Mouse (Mus musculus): ENCODE measurements around the gene Styk1.
A peak's percentile ranks its signal among the peaks of the same experiment; 100 is the strongest.

The Styk1 gene

GRCm38 (mm10) chr6:131353352-131353919 is at the start of gene Styk1:
Styk1 (minus strand) TSS chr6:131353597.
- DNase-seq (ENCODE audit: low spot score in 2 of 2), result peak; percentile 37 to 88

GRCm38 (mm10) chr6:131403036-131403435 is 49.6 kb upstream of the Styk1 start:
- DNase-seq (ENCODE audit: low spot score in 2 of 2), result no peak

GRCm38 (mm10) chr6:131402606-131403005 is 49.2 kb upstream of the Styk1 start:
- DNase-seq (ENCODE audit: low spot score in 2 of 2), result no peak

- no peak for DNase-seq (ENCODE audit: low spot score in 2 of 2)
Measured at GRCm38 (mm10) chr6:131401259-131401658, 47.9 kb upstream of the Styk1 start.

GRCm38 (mm10) chr6:131396650-131397049 is 43.3 kb upstream of the Styk1 start:
- DNase-seq (ENCODE audit: low spot score in 2 of 2), result no peak

- DNase-seq (ENCODE audit: low spot score in 2 of 2), result no peak
Measured at GRCm38 (mm10) chr6:131393873-131394660, 40.7 kb upstream of the Styk1 start.

- peak; percentile 57 to 88 for DNase-seq (ENCODE audit: low spot score in 2 of 2)
Measured at GRCm38 (mm10) chr6:131388040-131389021, 34.9 kb upstream of the Styk1 start, which contains the start of gene Ybx3. Ybx3 (minus strand) TSS chr6:131388476.

GRCm38 (mm10) chr6:131387221-131388039 is 34.0 kb upstream of the Styk1 start:
- peak; percentile 69 to 82 for DNase-seq (ENCODE audit: low spot score in 2 of 2)

- no peak for DNase-seq (ENCODE audit: low spot score in 2 of 2)
Measured at GRCm38 (mm10) chr6:131386416-131387019, 33.1 kb upstream of the Styk1 start.

GRCm38 (mm10) chr6:131385469-131385868 is 32.1 kb upstream of the Styk1 start:
- DNase-seq (ENCODE audit: low spot score in 2 of 2), result no peak

- no peak for DNase-seq (ENCODE audit: low spot score in 2 of 2)
Measured at GRCm38 (mm10) chr6:131383713-131384330, 30.4 kb upstream of the Styk1 start.

- DNase-seq (ENCODE audit: low spot score in 2 of 2), result no peak
Measured at GRCm38 (mm10) chr6:131382984-131383337, 29.6 kb upstream of the Styk1 start.

GRCm38 (mm10) chr6:131382232-131382983 is 29.0 kb upstream of the Styk1 start:
- DNase-seq (ENCODE audit: low spot score in 2 of 2), result no peak

GRCm38 (mm10) chr6:131378858-131379428 is 25.5 kb upstream of the Styk1 start:
- no peak for DNase-seq (ENCODE audit: low spot score in 2 of 2)

- no peak for DNase-seq (ENCODE audit: low spot score in 2 of 2)
Measured at GRCm38 (mm10) chr6:131377378-131377777, 24.0 kb upstream of the Styk1 start.

GRCm38 (mm10) chr6:131374594-131375340 is 21.4 kb upstream of the Styk1 start:
- no peak for DNase-seq (ENCODE audit: low spot score in 2 of 2)

GRCm38 (mm10) chr6:131373160-131373559 is 19.8 kb upstream of the Styk1 start:
- no peak for DNase-seq (ENCODE audit: low spot score in 2 of 2)

- no peak for DNase-seq (ENCODE audit: low spot score in 2 of 2)
Measured at GRCm38 (mm10) chr6:131370767-131371166, 17.4 kb upstream of the Styk1 start.

All from left cerebral cortex, adult 9 months (tissue).